Mouse (Mus musculus): ENCODE data around the gene Car7.

Gene Car7

GRCm38 (mm10) chr8:104533971-104534778, at the start of gene Car7, which contains the start of gene Nae1:
Gene Car7 (plus strand): TSS chr8:104534689.
Gene Nae1 (minus strand): TSS chr8:104534637.
- peak; percentile 95 for DNase-seq

GRCm38 (mm10) chr8:104509061-104510006, 25.2 kb upstream of the Car7 start, which contains the start of gene Terb1:
Gene Terb1 (minus strand): TSS chr8:104509910.
- DNase-seq: peak; percentile 62

GRCm38 (mm10) chr8:104510134-104510533, 24.4 kb upstream of the Car7 start:
- no peak for DNase-seq

- no peak for DNase-seq
Observed at GRCm38 (mm10) chr8:104517872-104518271, 16.6 kb upstream of the Car7 start.

- DNase-seq: no peak
Observed at GRCm38 (mm10) chr8:104529671-104530070, 4.8 kb upstream of the Car7 start.

- no peak for DNase-seq
Observed at GRCm38 (mm10) chr8:104533551-104533950, 938 bp upstream of the Car7 start.

- DNase-seq: no peak
Observed at GRCm38 (mm10) chr8:104534779-104535141, 271 bp downstream of the Car7 start.

GRCm38 (mm10) chr8:104535378-104535777, 889 bp downstream of the Car7 start:
- no peak for DNase-seq

- no peak for DNase-seq
Observed at GRCm38 (mm10) chr8:104536028-104536427, 1.5 kb downstream of the Car7 start.

GRCm38 (mm10) chr8:104538896-104539295, 4.4 kb downstream of the Car7 start:
- DNase-seq: no peak

- no peak for DNase-seq
Observed at GRCm38 (mm10) chr8:104539566-104539965, 5.1 kb downstream of the Car7 start.

- no peak for DNase-seq
Observed at GRCm38 (mm10) chr8:104540238-104540637, 5.7 kb downstream of the Car7 start.

GRCm38 (mm10) chr8:104540710-104541514, 6.4 kb downstream of the Car7 start:
- peak; percentile 46 for DNase-seq

GRCm38 (mm10) chr8:104541515-104541880, 7.0 kb downstream of the Car7 start:
- DNase-seq: no peak

- DNase-seq: no peak
Observed at GRCm38 (mm10) chr8:104542160-104542559, 7.7 kb downstream of the Car7 start.

- no peak for DNase-seq
Observed at GRCm38 (mm10) chr8:104543440-104544045, 9.1 kb downstream of the Car7 start.

GRCm38 (mm10) chr8:104555191-104555590, 20.7 kb downstream of the Car7 start:
- no peak for DNase-seq

- DNase-seq: no peak
Observed at GRCm38 (mm10) chr8:104557226-104557625, 22.7 kb downstream of the Car7 start.

- no peak for DNase-seq
Observed at GRCm38 (mm10) chr8:104560731-104561130, 26.2 kb downstream of the Car7 start.

GRCm38 (mm10) chr8:104564633-104565456, 30.4 kb downstream of the Car7 start:
- DNase-seq: peak; percentile 94

- DNase-seq: no peak
Observed at GRCm38 (mm10) chr8:104565457-104565798, 30.9 kb downstream of the Car7 start.

- DNase-seq: peak; percentile 50
Observed at GRCm38 (mm10) chr8:104569559-104569958, 35.1 kb downstream of the Car7 start.
